Mouse (Mus musculus) adrenal gland, adult 8-10 months (tissue): Measurements from ENCODE around the gene Il10. TPM values are rescaled to one million over a fixed set of nuclear protein-coding genes. Genes with fewer than 3 reads are reported as not detected.

ENCODE experiments used
- total RNA-seq, 4 experiments: library from RNA; stranded (reverse); gene quantifications; 2 replicates each; pipeline ENCODE4 v1.2.4; 2022

Gene Il10
- total RNA-seq, 4 experiments from 2014 or later, result 0.30 TPM; not detected in 3

Other genes with a start within 250 kb of the Il10 start
- gene Fcamr, start 218.9 kb upstream of the Il10 start, total RNA-seq, result under 1 TPM in 1 of 4 experiments, not detected in 3; 0.22 TPM
- under 1 TPM; 0.09 to 0.51 (median 0.35) TPM for gene Pigr, start 193.2 kb upstream of the Il10 start, total RNA-seq
- 1 to 10 TPM in 1 of 4 experiments, under 1 TPM in 3; 0.70 to 1.0 (median 0.77) TPM for gene Fcmr, start 154.2 kb upstream of the Il10 start, total RNA-seq
- gene Il24, start 132.4 kb upstream of the Il10 start, total RNA-seq, result not detected
- gene Il20, start 108.4 kb upstream of the Il10 start, total RNA-seq, result not detected
- not detected for gene Il19, start 79.7 kb upstream of the Il10 start, total RNA-seq
- gene Mapkapk2, start 78.0 kb downstream of the Il10 start, total RNA-seq, result 100 to 1,000 TPM; 155 to 174 (median 159) TPM
- 1 to 10 TPM; 4.9 to 9.5 (median 6.3) TPM for gene Dyrk3, start 118.5 kb downstream of the Il10 start, total RNA-seq
- gene Eif2d, start 133.3 kb downstream of the Il10 start, total RNA-seq, result 10 to 100 TPM; 44.9 to 56.7 (median 50.0) TPM
- gene Rassf5, start 225.4 kb downstream of the Il10 start, total RNA-seq, result 10 to 100 TPM; 13.1 to 23.8 (median 20.7) TPM